Mouse (Mus musculus) CD4-positive, CD25-positive, alpha-beta regulatory T cell, adult 4 months (primary cell): ENCODE measurements around the gene Thsd7b. TPM values are rescaled to one million over a fixed set of nuclear protein-coding genes. Genes with fewer than 3 reads are reported as not detected.
"Not testable (repeated sequence)": the region's sequence is repeated elsewhere in the genome, so short reads cannot be mapped to it uniquely, and the experiment has no call there.

ENCODE experiments used
- ATAC-seq: one replicate; pipeline ENCODE4 v1.8.0; 2017
- polyA plus RNA-seq, 2 experiments: library from polyadenylated mRNA; unstranded; fragments of 100-300 nt; shearing (Covaris generic); gene quantifications; one replicate each; pipeline ENCODE4 v1.2.1; 2017

Thsd7b gene
- polyA plus RNA-seq, 2 experiments from 2014 or later: 0.43 TPM; not detected in 1

GRCm38 (mm10) chr1:129644252-129644861, 371.3 kb downstream of the Thsd7b start:
- ATAC-seq: no peak

GRCm38 (mm10) chr1:129651448-129651847, 378.3 kb downstream of the Thsd7b start:
- not testable (repeated sequence) for ATAC-seq

GRCm38 (mm10) chr1:129658045-129658444, 384.9 kb downstream of the Thsd7b start:
- ATAC-seq: no peak

GRCm38 (mm10) chr1:129675878-129676277, 402.8 kb downstream of the Thsd7b start:
- no peak for ATAC-seq

- ATAC-seq: no peak
Observed at GRCm38 (mm10) chr1:129678851-129679250, 405.7 kb downstream of the Thsd7b start.

- ATAC-seq: no peak
Observed at GRCm38 (mm10) chr1:129705701-129706100, 432.6 kb downstream of the Thsd7b start.

GRCm38 (mm10) chr1:129712706-129713105, 439.6 kb downstream of the Thsd7b start:
- ATAC-seq: no peak

GRCm38 (mm10) chr1:129713571-129713970, 440.5 kb downstream of the Thsd7b start:
- ATAC-seq: no peak

- no peak for ATAC-seq
Observed at GRCm38 (mm10) chr1:129719592-129719991, 446.5 kb downstream of the Thsd7b start.

GRCm38 (mm10) chr1:129731991-129732390, 458.9 kb downstream of the Thsd7b start:
- ATAC-seq: no peak

- ATAC-seq: no peak
Observed at GRCm38 (mm10) chr1:129747595-129747994, 474.5 kb downstream of the Thsd7b start.

GRCm38 (mm10) chr1:129756548-129757240, 483.6 kb downstream of the Thsd7b start:
- ATAC-seq: no peak

- no peak for ATAC-seq
Observed at GRCm38 (mm10) chr1:129759003-129759402, 485.9 kb downstream of the Thsd7b start.

- no peak for ATAC-seq
Observed at GRCm38 (mm10) chr1:129761234-129761633, 488.1 kb downstream of the Thsd7b start.

GRCm38 (mm10) chr1:129764748-129765147, 491.6 kb downstream of the Thsd7b start:
- no peak for ATAC-seq

GRCm38 (mm10) chr1:129777055-129777454, 504.0 kb downstream of the Thsd7b start:
- no peak for ATAC-seq

GRCm38 (mm10) chr1:129779506-129779905, 506.4 kb downstream of the Thsd7b start:
- no peak for ATAC-seq

GRCm38 (mm10) chr1:129780589-129780988, 507.5 kb downstream of the Thsd7b start:
- ATAC-seq: no peak

- no peak for ATAC-seq
Observed at GRCm38 (mm10) chr1:129798519-129798918, 525.4 kb downstream of the Thsd7b start.

GRCm38 (mm10) chr1:129826927-129827326, 553.8 kb downstream of the Thsd7b start:
- no peak for ATAC-seq

- no peak for ATAC-seq
Observed at GRCm38 (mm10) chr1:129837324-129837723, 564.2 kb downstream of the Thsd7b start.

- ATAC-seq: no peak
Observed at GRCm38 (mm10) chr1:129837776-129838175, 564.7 kb downstream of the Thsd7b start.

- no peak for ATAC-seq
Observed at GRCm38 (mm10) chr1:129838486-129838885, 565.4 kb downstream of the Thsd7b start.

- no peak for ATAC-seq
Observed at GRCm38 (mm10) chr1:129843416-129843815, 570.3 kb downstream of the Thsd7b start.
